Mouse (Mus musculus): ENCODE data around the gene Btnl10. TPM values are rescaled to one million over a fixed set of nuclear protein-coding genes. Genes with fewer than 3 reads are reported as not detected.

The Btnl10 gene
- total RNA-seq, 2 experiments from 2014 or later = not detected

DNA sequence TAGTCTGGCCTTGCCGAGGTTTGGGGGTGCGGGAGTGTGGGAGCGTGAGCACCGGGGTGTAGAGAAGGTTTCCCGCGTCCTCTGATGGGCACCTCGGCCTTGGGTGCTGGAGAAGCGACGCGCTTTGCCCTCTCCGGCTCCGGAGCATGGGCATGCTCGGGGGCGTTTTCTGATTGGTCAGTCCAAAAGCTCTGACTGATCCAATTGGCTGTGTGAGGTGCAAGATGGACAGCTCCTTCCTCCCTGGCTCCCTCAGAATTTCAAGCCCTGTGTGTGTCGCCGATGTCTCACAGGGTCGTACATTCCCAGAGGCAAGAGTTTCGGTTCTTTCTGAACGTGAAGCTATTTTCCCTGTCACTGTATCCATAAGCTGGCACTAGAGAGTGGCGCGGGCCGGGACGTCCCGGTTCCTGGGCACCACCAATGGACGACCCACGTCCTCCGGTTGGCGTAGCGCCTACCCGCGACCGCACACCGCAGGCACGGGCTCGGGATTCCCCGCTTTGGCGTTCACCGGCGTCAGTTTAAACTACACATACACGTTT, 42.3 kb downstream of the Btnl10 start:
- peak; percentile 80 for DNase-seq

DNA sequence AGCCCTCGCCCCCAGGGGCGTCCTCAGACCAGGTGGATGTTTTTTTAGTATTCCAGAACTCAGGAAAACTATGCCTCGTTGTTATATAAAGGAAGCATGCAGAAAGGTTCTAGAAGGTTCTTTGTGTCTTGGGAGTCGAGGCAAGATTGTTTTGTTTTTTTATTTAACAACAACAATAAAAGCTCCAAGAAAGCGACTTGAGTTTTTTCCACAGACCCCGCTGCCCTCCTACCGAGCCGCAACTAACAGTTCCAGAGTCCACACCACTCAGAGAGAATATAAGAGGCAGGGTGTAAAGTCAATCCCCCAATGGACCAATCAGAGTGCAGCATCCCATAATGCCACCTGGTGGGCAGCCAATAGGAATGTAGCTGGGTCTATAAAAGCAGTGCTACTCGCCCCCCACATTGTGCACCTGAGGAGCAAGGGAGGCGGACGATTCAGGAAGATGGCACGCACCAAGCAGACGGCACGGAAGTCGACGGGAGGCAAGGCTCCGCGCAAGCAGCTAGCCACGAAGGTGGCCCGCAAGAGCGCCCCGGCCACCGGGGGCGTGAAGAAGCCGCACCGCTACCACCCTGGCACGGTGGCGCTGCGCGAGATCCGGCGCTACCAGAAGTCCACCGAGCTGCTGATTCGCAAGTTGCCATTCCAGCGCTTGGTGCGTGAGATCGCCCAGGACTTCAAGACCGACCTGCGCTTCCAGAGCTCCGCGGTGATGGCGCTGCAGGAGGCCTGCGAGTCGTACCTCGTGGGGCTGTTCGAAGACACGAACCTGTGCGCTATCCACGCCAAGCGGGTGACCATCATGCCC, 43.9 kb downstream of the Btnl10 start:
- no peak for DNase-seq

DNA sequence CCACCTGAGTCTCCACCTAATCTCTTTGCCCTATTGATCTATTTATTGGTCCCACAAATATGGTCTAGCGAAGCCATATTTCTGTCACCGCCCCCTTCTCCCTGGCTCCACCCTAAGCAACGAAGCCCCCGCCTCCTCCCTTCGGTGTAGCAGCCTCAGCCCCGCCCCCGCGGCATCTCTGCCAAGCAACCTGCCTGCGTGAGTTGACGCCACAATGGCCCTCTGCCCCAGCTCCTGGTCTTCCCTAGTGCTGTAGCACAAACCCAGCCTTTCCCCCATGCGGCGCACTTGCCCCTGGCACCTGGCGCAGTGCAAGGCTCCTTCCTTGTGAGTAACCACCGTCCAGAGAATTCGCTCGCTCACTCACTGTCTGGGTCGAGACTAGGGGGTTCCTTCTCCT, 45.8 kb downstream of the Btnl10 start:
- peak; percentile 61 for DNase-seq

DNA sequence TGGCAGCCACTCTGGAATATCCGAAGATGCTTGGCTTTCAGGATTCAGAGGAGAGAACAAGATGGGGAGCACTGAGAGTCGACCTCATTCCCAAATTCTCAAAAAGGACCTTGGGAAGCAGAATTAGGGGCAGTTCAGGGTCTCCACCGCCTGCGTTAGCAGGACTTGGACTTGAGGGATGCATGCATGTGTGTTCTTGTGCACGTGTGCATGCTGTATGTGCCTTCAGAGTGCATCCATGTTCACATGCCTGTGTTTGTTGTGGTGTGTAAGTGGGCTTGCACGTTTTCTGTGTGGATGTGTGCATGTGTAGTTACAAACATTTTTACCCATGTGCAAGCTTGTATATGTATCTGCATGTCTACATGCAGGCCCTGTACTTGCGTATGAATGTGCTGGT, 46.5 kb downstream of the Btnl10 start:
- DNase-seq = no peak

DNA sequence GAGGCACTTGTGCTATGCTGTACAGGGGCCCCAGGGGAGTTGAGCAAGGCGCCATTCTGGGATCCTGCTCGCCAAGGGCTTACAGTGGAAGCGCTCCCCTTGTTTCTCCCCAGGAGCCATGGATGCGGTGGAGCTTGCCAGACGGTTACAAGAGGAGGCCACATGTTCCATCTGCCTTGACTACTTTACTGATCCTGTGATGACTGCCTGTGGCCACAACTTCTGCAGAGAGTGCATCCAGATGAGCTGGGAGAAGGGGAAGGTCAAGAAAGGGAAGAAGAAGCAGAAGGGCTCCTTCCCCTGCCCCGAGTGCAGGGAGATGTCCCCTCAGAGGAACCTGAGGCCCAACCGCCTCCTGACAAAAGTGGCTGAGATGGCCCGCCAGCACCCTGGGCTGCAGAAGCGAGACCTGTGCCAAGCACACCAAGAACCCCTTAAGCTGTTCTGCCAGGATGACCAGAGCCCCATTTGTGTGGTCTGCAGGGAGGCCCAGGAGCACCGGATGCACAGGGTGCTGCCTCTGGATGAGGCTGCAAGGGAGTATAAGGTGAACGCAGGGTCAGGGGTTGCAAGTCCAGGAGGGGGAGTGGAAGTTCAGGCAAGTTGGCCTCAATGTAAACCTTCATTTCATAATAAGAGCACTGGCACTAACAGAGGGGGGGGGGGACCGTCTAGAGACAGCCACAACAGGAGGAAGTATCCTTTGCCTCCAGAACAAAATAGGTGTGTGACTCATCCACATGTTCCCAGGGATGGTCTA, 47.5 kb downstream of the Btnl10 start:
- DNase-seq = no peak

DNA sequence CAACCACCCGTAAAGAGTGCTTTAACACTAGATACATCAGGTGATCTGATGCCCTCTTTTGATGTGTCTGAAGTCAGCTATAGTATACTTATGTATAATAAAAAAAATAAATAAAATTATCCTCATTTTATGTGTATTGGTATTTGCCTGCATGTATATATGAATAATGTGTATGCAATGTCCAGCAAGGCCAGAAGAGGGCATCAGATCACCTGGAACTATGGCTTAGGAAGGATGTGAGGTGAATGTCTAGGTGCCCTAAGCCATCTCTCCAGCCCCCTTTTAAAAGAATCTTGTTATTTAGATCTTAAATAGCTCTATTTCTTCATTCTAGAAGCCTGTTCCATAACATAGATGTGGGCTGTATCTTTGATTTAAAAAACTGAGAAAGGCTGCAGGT, 49.6 kb downstream of the Btnl10 start:
- peak; percentile 57 for DNase-seq

DNA sequence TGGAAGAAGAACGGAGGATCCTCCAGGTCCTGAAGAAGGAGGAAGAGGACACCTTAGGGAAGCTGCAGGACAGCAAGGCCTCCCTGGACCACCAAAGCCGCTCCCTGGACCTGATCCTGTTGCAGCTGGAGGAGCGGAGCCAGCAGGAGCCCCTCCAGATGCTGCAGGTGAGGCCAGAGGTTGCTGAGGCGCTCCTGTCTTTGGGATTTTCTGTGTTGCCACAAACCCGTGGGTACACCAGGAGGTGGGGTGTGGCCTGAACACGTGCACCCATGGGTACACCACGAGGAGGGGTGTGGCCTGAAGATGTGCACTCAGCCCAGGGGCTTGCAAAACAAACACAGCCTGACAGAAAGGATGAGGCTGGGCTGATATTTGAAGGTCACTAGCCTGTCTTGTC, 50.8 kb downstream of the Btnl10 start:
- no peak for DNase-seq

DNA sequence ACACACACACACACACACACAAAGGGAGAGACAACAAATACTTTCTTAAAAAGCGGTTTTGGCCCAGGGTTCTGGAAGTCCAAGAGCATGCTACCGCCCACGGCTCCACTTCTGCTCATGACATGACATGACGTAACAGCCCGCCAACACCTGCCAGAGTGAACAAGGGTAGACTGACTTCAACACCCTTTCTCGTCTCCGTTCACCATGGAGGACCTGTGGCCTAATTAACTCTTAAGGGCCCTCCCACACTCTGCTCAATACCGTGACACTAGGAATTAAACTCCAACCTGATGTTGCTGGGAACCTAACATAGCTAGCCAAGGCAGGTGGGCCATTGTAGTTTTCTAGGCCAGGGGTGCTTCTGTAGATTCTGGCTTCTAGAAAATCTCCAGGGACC, 51.3 kb downstream of the Btnl10 start:
- no peak for DNase-seq

DNA sequence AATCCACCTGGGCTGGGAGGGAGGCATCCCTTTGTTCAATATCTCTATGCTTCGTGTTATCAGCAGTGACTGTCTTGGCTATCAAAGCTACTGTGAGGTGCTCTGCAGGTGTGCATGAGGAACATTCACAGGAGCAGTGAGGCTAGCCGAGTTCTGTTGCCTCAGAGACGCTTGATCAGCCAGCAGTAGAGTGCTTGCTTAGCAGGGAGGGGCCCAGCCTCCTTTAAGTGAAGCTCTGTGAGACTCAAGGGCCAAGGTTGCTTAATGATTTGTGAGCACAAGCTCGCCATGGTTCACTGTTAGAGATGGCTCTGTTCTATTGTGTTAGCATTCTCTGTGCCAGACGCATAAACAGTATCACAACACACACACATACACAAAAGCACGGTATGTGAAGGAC, 52.0 kb downstream of the Btnl10 start:
- no peak for DNase-seq

DNA sequence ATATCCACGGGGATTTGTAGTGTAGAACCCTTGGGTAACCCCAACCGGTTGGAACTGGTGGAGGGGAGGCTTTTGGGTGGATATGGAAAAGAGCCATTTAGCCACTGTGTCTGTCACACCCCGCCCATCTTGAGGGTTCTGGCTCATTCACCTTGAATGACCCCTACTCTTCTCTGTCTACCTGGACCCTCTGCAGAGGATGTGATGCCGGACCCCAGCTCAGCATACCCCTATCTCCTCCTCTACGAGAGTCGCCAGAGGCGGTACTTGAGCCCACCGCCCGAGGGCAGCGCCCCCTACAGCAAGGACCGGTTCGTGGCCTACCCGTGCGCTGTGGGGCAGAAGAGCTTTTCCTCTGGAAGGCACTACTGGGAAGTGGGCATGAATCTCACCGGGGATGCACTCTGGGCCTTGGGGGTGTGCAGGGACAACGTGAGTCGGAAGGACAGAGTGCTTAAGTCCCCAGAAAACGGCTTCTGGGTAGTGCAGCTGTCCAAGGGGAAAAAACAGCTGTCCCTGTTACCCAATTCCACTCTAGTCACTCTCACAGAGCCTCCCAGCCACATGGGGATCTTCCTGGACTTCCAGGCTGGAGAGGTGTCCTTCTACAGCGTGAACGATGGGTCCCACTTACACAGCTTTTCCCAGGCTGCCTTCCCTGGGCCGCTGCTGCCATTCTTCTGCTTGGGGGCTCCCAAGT, 53.3 kb downstream of the Btnl10 start:
- DNase-seq = no peak

DNA sequence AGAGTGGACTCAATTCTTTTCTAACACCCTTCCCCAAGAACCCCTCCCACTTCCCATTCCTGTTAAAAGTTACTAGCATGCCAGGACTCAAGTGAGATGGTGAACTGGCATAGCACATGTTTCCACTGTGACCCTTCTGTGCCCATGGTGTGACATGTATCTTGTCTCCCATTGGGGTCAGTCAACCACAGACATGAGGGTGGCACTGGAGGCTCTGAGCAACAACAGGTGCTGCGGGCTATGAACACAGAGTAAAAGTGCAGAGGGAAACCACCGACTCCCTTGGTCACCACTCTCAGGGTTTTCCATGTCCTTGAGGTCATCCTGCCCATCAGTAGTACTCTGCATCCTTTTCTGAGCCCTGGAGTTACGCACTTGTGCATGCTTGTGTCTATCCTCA, 54.1 kb downstream of the Btnl10 start:
- no peak for DNase-seq

DNA sequence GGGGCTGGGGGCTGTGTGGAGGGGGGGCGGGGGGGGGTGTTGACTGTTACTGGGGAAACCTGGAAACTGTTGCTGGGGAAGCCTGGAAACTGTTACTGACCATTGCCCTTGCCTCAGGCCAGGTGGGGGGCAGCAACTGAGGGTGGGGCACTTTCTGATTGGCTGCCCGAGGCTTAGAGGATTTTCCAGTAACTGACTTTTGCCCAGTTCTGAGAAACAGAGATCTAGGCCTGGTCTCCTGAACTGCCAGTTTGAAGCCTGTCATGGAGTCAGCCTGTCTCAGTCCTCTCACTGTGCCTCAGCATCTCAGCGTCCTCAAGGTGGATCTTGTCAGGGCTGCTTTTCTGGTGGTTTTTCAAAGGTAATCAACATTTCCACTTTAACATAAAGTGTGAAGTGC, 56.7 kb downstream of the Btnl10 start:
- no peak for DNase-seq

Small RNA genes lying within 50 kb of the gene (microRNA-seq; reads per million reads assigned to microRNA genes)
- gene Gm44313 = 0 reads per million in 2 experiments

Other genes starting within 250 kb of the Btnl10 start
- gene Olfr320, start 236.8 kb upstream of the Btnl10 start, total RNA-seq (2021) = not detected
- not detected for gene Olfr319, start 218.7 kb upstream of the Btnl10 start, total RNA-seq (2021)
- gene Olfr318, start 193.9 kb upstream of the Btnl10 start, total RNA-seq (2021) = not detected
- not detected for gene Olfr317, start 178.7 kb upstream of the Btnl10 start, total RNA-seq (2021)
- gene Olfr316, start 165.2 kb upstream of the Btnl10 start, total RNA-seq (2021) = not detected
- gene Olfr315, start 144.7 kb upstream of the Btnl10 start, total RNA-seq (2021) = not detected
- not detected for gene Olfr314, start 135.0 kb upstream of the Btnl10 start, total RNA-seq (2021)
- not detected for gene Fam183b, start 115.9 kb upstream of the Btnl10 start, total RNA-seq (2021)
- not detected for gene Olfr313, start 102.9 kb upstream of the Btnl10 start, total RNA-seq (2021)
- gene Olfr312, start 88.7 kb upstream of the Btnl10 start, total RNA-seq (2021) = not detected
- not detected for gene Olfr311, start 78.7 kb upstream of the Btnl10 start, total RNA-seq (2021)
- 1 to 10 TPM; 2.3 to 2.7 TPM for gene Gm12258, start 70.8 kb upstream of the Btnl10 start, total RNA-seq (2021)
- 1 to 10 TPM; 4.4 to 4.8 TPM for gene 2810021J22Rik, start 50.7 kb upstream of the Btnl10 start, total RNA-seq (2021)
- 1 to 10 TPM; 5.3 to 5.9 TPM for gene Zfp39, start 13.7 kb upstream of the Btnl10 start, total RNA-seq (2021)
- gene Rnf187, start 21.0 kb downstream of the Btnl10 start, total RNA-seq (2021) = 100 to 1,000 TPM; 161 to 165 TPM
- gene Hist3h2ba, start 31.0 kb downstream of the Btnl10 start, total RNA-seq (2021) = 10 to 100 TPM; 21.8 to 22.6 TPM
- gene Hist3h2a, start 36.8 kb downstream of the Btnl10 start, total RNA-seq (2021) = 10 to 100 TPM; 46.8 to 50.0 TPM
- gene Trim17, start 36.8 kb downstream of the Btnl10 start, total RNA-seq (2021) = under 1 TPM in 1 of 2 experiments, not detected in 1; 0.10 TPM
- 10 to 100 TPM; 21.3 TPM for gene Trim11, start 60.2 kb downstream of the Btnl10 start, total RNA-seq (2021)
- 100 to 1,000 TPM; 436 to 453 TPM for gene Obscn, start 218.5 kb downstream of the Btnl10 start, total RNA-seq (2021)
- gene Iba57, start 245.8 kb downstream of the Btnl10 start, total RNA-seq (2021) = 10 to 100 TPM; 12.9 to 13.1 TPM

Measured in heart, postnatal 4 days (tissue).